Mouse (Mus musculus) gastrocnemius, postnatal 10 days (tissue): ENCODE results near the gene 4921536K21Rik. TPM values are rescaled to one million over a fixed set of nuclear protein-coding genes. Genes with fewer than 3 reads are reported as not detected.

Source experiments
- DNase-seq: peaks from one replicate; pipeline ENCODE4 v3.0.0; 2021; ENCODE audit warnings: mixed read lengths
- total RNA-seq, 2 experiments: library from RNA; stranded (reverse); gene quantifications; 2 replicates each; pipeline ENCODE4 v1.2.3; 2021

The 4921536K21Rik gene
- total RNA-seq, 2 experiments from 2014 or later = 0.23 TPM; not detected in 1

- peak; percentile 18 for DNase-seq
Observed at GRCm38 (mm10) chr11:3853481-3854034, 41.3 kb downstream of the 4921536K21Rik start.

GRCm38 (mm10) chr11:3853031-3853430 is 41.9 kb downstream of the 4921536K21Rik start:
- DNase-seq = no peak

GRCm38 (mm10) chr11:3851872-3852271 is 43.0 kb downstream of the 4921536K21Rik start:
- no peak for DNase-seq

- DNase-seq = no peak
Observed at GRCm38 (mm10) chr11:3850746-3851277, 44.1 kb downstream of the 4921536K21Rik start.

- no peak for DNase-seq
Observed at GRCm38 (mm10) chr11:3850315-3850614, 44.6 kb downstream of the 4921536K21Rik start.

GRCm38 (mm10) chr11:3849469-3850314 is 45.2 kb downstream of the 4921536K21Rik start:
- no peak for DNase-seq

- no peak for DNase-seq
Observed at GRCm38 (mm10) chr11:3846351-3846750, 48.5 kb downstream of the 4921536K21Rik start.

GRCm38 (mm10) chr11:3843943-3844734 is 50.8 kb downstream of the 4921536K21Rik start:
- no peak for DNase-seq

Other genes starting within 250 kb of the 4921536K21Rik start
- gene Morc2a, start 245.9 kb downstream of the 4921536K21Rik start, total RNA-seq = 10 to 100 TPM; 21.8 to 23.1 TPM
- gene Osbp2, start 31.2 kb downstream of the 4921536K21Rik start, total RNA-seq = under 1 TPM; 0.49 to 0.88 TPM
- 1 to 10 TPM; 2.1 to 2.8 TPM for gene Dusp18, start 142 bp upstream of the 4921536K21Rik start, total RNA-seq
- gene Slc35e4, start 19.6 kb upstream of the 4921536K21Rik start, total RNA-seq = 10 to 100 TPM; 15.8 to 19.4 TPM
- 10 to 100 TPM; 17.4 to 22.2 TPM for gene Tcn2, start 37.1 kb upstream of the 4921536K21Rik start, total RNA-seq
- 10 to 100 TPM; 42.0 to 44.9 TPM for gene Pes1, start 68.9 kb upstream of the 4921536K21Rik start, total RNA-seq
- not detected for gene 4930556J24Rik, start 81.7 kb upstream of the 4921536K21Rik start, total RNA-seq
- 1 to 10 TPM; 2.4 to 4.2 TPM for gene Gal3st1, start 88.5 kb upstream of the 4921536K21Rik start, total RNA-seq
- gene Sec14l4, start 136.4 kb upstream of the 4921536K21Rik start, total RNA-seq = under 1 TPM in 1 of 2 experiments, not detected in 1; 0.11 TPM
- not detected for gene Sec14l3, start 169.7 kb upstream of the 4921536K21Rik start, total RNA-seq
- gene Mtfp1, start 200.3 kb upstream of the 4921536K21Rik start, total RNA-seq = 10 to 100 TPM; 25.7 to 34.8 TPM
- 1 to 10 TPM; 1.4 to 2.3 TPM for gene Sec14l2, start 228.3 kb upstream of the 4921536K21Rik start, total RNA-seq
- 10 to 100 TPM in 1 of 2 experiments, 1 to 10 TPM in 1; 7.8 to 13.3 TPM for gene Rnf215, start 240.1 kb upstream of the 4921536K21Rik start, total RNA-seq